Mouse (Mus musculus): ENCODE measurements around the gene Tox4. TPM values are rescaled to one million over a fixed set of nuclear protein-coding genes. Genes with fewer than 3 reads are reported as not detected.

Tox4 gene
- 55.5 and 59.6 TPM in 2 replicates for polyA plus RNA-seq (2015; fragmentation: Nextera tagmentation; extraction: Ambion mirVana)

GRCm38 (mm10) chr14:52278932-52279746 lies at the start of gene Tox4, which contains the start of gene Rab2b:
TSS of gene Tox4 (plus strand) at chr14:52279146.
TSS of gene Rab2b (minus strand) at chr14:52279545.
- Histone ChIP-seq H3K27me3 (no peaks in the 10 kb centered on the region), H3K4me3 (peak within 1 kb of the TSS; percentile 81), H3K9ac (peak within 1 kb of the TSS; percentile 92), H3K27ac (peak within 1 kb of the TSS; percentile 90), H3K36me3 (peaks cover 18% of the 10 kb centered on the region), H3K4me1 (replicated peaks) (peaks cover 13% of the 10 kb centered on the region), H3K4me2 (peak within 1 kb of the TSS; percentile 72), H3K9me3 (no peaks in the 10 kb centered on the region)
- WGBS: under 1% methylated on average over 65 of the region's 66 CpGs
- ATAC-seq (ENCODE audit: low FRiP score): peak; percentile 99

GRCm38 (mm10) chr14:52232249-52232648 lies 46.7 kb upstream of the Tox4 start:
- Histone ChIP-seq H3K9me3 (no peaks in the 10 kb centered on the region), H3K27me3 (no peaks in the 10 kb centered on the region), H3K27ac (no peak overlapping the region), H3K9ac (no peak overlapping the region), H3K4me3 (no peak overlapping the region), H3K4me2 (no peak overlapping the region), H3K36me3 (peaks cover 91% of the 10 kb centered on the region), H3K4me1 (replicated peaks) (no peaks in the 10 kb centered on the region)
- 76% methylated on average over 6 of the region's 6 CpGs for WGBS
- no peak for ATAC-seq (ENCODE audit: low FRiP score)

- H3K4me1 ChIP-seq (replicated peaks): no peaks in the 10 kb centered on the region
- H3K9me3 ChIP-seq: no peaks in the 10 kb centered on the region
- H3K36me3 ChIP-seq: peaks cover 68% of the 10 kb centered on the region
- H3K9ac ChIP-seq: no peak overlapping the region
- ATAC-seq (ENCODE audit: low FRiP score): no peak
- no peak overlapping the region for H3K4me2 ChIP-seq
- H3K27ac ChIP-seq: no peak overlapping the region
- 92% methylated on average over 7 of the region's 7 CpGs for WGBS
- H3K4me3 ChIP-seq: no peak overlapping the region
- no peaks in the 10 kb centered on the region for H3K27me3 ChIP-seq
These were observed 43.8 kb upstream of the Tox4 start for GRCm38 (mm10) chr14:52235165-52235564.

- Histone ChIP-seq H3K4me2 (no peak overlapping the region), H3K9me3 (no peaks in the 10 kb centered on the region), H3K27ac (no peak overlapping the region), H3K4me3 (no peak overlapping the region), H3K4me1 (replicated peaks) (no peaks in the 10 kb centered on the region), H3K36me3 (peaks cover 58% of the 10 kb centered on the region), H3K27me3 (no peaks in the 10 kb centered on the region), H3K9ac (no peak overlapping the region)
- ATAC-seq (ENCODE audit: low FRiP score): no peak
- WGBS: 96% methylated on average over 1 of the region's 1 CpGs
These were observed 42.7 kb upstream of the Tox4 start for GRCm38 (mm10) chr14:52236216-52236615.

GRCm38 (mm10) chr14:52244041-52244689 lies 34.8 kb upstream of the Tox4 start:
- H3K36me3 ChIP-seq: no peaks in the 10 kb centered on the region
- peak overlapping the region; percentile 71 for H3K4me3 ChIP-seq
- H3K27ac ChIP-seq: peak overlapping the region; percentile 80
- peak; percentile 99 for ATAC-seq (ENCODE audit: low FRiP score)
- H3K27me3 ChIP-seq: no peaks in the 10 kb centered on the region
- H3K9ac ChIP-seq: peak overlapping the region; percentile 89
- peak overlapping the region; percentile 80 for H3K4me2 ChIP-seq
- H3K9me3 ChIP-seq: no peaks in the 10 kb centered on the region
- H3K4me1 ChIP-seq (replicated peaks): peaks cover 23% of the 10 kb centered on the region
- WGBS: under 1% methylated on average over 32 of the region's 32 CpGs

- peak overlapping the region; percentile 89 for H3K9ac ChIP-seq
- peak overlapping the region; percentile 71 for H3K4me3 ChIP-seq
- no peaks in the 10 kb centered on the region for H3K9me3 ChIP-seq
- peaks cover 23% of the 10 kb centered on the region for H3K4me1 ChIP-seq (replicated peaks)
- WGBS: 12% methylated on average over 7 of the region's 7 CpGs
- no peaks in the 10 kb centered on the region for H3K27me3 ChIP-seq
- no peak; the same call in 1 of the 2 replicates for ATAC-seq (ENCODE audit: low FRiP score)
- peak overlapping the region; percentile 80 for H3K4me2 ChIP-seq
- H3K27ac ChIP-seq: peak overlapping the region; percentile 74
- no peaks in the 10 kb centered on the region for H3K36me3 ChIP-seq
These were observed 34.3 kb upstream of the Tox4 start for GRCm38 (mm10) chr14:52244690-52245042.

GRCm38 (mm10) chr14:52246129-52246528 lies 32.8 kb upstream of the Tox4 start:
- no peak overlapping the region for H3K4me3 ChIP-seq
- H3K27me3 ChIP-seq: no peaks in the 10 kb centered on the region
- peaks cover 23% of the 10 kb centered on the region for H3K4me1 ChIP-seq (replicated peaks)
- ATAC-seq (ENCODE audit: low FRiP score): no peak
- no peak overlapping the region for H3K27ac ChIP-seq
- no peaks in the 10 kb centered on the region for H3K9me3 ChIP-seq
- no peak overlapping the region for H3K9ac ChIP-seq
- H3K36me3 ChIP-seq: no peaks in the 10 kb centered on the region
- H3K4me2 ChIP-seq: no peak overlapping the region
- WGBS: 88% methylated on average over 4 of the region's 4 CpGs

GRCm38 (mm10) chr14:52256311-52257175 lies 22.4 kb upstream of the Tox4 start:
- Histone ChIP-seq H3K4me2 (peak overlapping the region; percentile 84), H3K27me3 (no peaks in the 10 kb centered on the region), H3K4me3 (peak overlapping the region; percentile 90), H3K4me1 (replicated peaks) (peaks cover 23% of the 10 kb centered on the region), H3K27ac (peak overlapping the region; percentile 96), H3K36me3 (peaks cover 8% of the 10 kb centered on the region), H3K9me3 (no peaks in the 10 kb centered on the region), H3K9ac (peak overlapping the region; percentile 92)
- WGBS: 11% methylated on average over 18 of the region's 18 CpGs
- ATAC-seq (ENCODE audit: low FRiP score): no peak

- peak within 1 kb of the TSS; percentile 92 for H3K9ac ChIP-seq
- H3K27ac ChIP-seq: peak within 1 kb of the TSS; percentile 96
- WGBS: under 1% methylated on average over 54 of the region's 54 CpGs
- H3K27me3 ChIP-seq: no peaks in the 10 kb centered on the region
- no peaks in the 10 kb centered on the region for H3K9me3 ChIP-seq
- peak; percentile 100 for ATAC-seq (ENCODE audit: low FRiP score)
- peak within 1 kb of the TSS; percentile 90 for H3K4me3 ChIP-seq
- H3K4me1 ChIP-seq (replicated peaks): peaks cover 23% of the 10 kb centered on the region
- H3K4me2 ChIP-seq: peak within 1 kb of the TSS; percentile 84
- peaks cover 12% of the 10 kb centered on the region for H3K36me3 ChIP-seq
These were observed 21.3 kb upstream of the Tox4 start, which contains the start of gene Chd8 for GRCm38 (mm10) chr14:52257484-52258213. TSS of gene Chd8 (minus strand) at chr14:52257780.

GRCm38 (mm10) chr14:52272781-52273180 lies 6.2 kb upstream of the Tox4 start:
- H3K4me3 ChIP-seq: no peak overlapping the region
- H3K27me3 ChIP-seq: no peaks in the 10 kb centered on the region
- no peaks in the 10 kb centered on the region for H3K4me1 ChIP-seq (replicated peaks)
- WGBS: 81% methylated on average over 3 of the region's 3 CpGs
- H3K9me3 ChIP-seq: no peaks in the 10 kb centered on the region
- H3K9ac ChIP-seq: no peak overlapping the region
- no peak overlapping the region for H3K27ac ChIP-seq
- no peak overlapping the region for H3K4me2 ChIP-seq
- no peak for ATAC-seq (ENCODE audit: low FRiP score)
- H3K36me3 ChIP-seq: peaks cover 51% of the 10 kb centered on the region

- 94% methylated on average over 4 of the region's 4 CpGs for WGBS
- Histone ChIP-seq H3K4me3 (no peak overlapping the region), H3K27me3 (no peaks in the 10 kb centered on the region), H3K36me3 (peaks cover 32% of the 10 kb centered on the region), H3K27ac (no peak overlapping the region), H3K4me1 (replicated peaks) (peaks cover 13% of the 10 kb centered on the region), H3K9me3 (no peaks in the 10 kb centered on the region), H3K9ac (no peak overlapping the region), H3K4me2 (no peak overlapping the region)
- no peak for ATAC-seq (ENCODE audit: low FRiP score)
These were observed 1.7 kb upstream of the Tox4 start for GRCm38 (mm10) chr14:52277210-52277609.

All from hindbrain, embryonic 13.5 days (tissue).